Mouse (Mus musculus) ZHBTc4 (cell line): ENCODE measurements around the gene Gm21440.
"Not testable (repeated sequence)": the region's sequence is repeated elsewhere in the genome, so short reads cannot be mapped to it uniquely, and the experiment has no call there.

Experiments
- DNase-seq: peaks from one replicate; pipeline ENCODE4 v3.0.0-alpha.2; 2011; ENCODE audit warnings: low read depth, low spot score

The Gm21440 gene

DNA sequence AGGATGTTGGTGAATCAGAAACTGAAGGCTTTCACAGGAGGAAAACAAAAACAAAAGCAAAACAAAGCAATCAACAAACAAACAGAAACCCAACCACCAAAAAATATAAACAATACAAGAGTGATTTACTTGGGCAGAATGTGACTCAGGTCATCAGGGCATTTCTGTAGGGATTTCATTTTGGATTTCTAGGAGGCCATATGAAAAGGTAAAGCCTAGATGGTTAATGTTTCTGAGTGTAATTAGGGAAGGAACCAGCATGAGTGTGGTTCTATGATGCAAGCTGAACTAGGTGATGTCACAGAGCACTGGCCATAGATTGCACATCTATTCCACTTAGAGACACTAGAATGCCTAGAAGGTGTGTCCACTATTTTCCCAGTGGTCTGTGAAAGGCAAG, at the start of gene Gm21440, which contains the start of gene Gm21454:
Gene Gm21440, plus strand, starts transcription at position 301 of the 400 bp plus-strand sequence.
Gene Gm21454, plus strand, starts transcription at position 352 of the 400 bp plus-strand sequence.
- DNase-seq, result not testable (repeated sequence)

DNA sequence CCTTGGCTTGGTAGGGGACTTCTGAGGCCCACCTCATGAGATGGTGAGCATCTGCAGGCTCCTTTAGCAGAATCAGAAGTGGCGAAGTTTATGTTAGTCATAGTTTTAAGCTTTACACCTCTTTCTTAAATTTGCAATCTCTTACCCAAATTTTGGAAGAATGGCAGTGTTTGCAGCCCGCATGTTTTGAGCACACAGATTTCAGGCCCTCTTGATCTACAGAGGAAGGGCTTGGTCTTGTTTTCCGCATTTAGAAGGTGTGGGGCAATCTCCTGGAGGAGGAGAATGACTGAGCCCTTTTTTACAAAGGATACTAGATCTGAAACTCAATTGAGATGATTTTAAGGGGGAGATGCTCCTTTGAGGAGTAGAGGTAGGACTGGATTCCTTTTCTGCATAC, 28.4 kb upstream of the Gm21440 start, which contains the start of gene Gm21828:
Gene Gm21828, minus strand, starts transcription at position 101 of the 400 bp plus-strand sequence.
- not testable (repeated sequence) for DNase-seq
